Mouse (Mus musculus) cerebellum, adult 2 months (tissue): Measurements from ENCODE around the gene Rras2. TPM values are rescaled to one million over a fixed set of nuclear protein-coding genes. Genes with fewer than 3 reads are reported as not detected.

ENCODE experiments used
- DNase-seq, 2 experiments: peaks; one replicate each; pipeline ENCODE4 v3.0.0; 2021
- H3K27ac ChIP-seq: fragments of 200-500 bp; 2 replicates; pipeline ENCODE4 v1.5.1; 2012; ENCODE audit warnings: low read length, control low read depth, inconsistent platforms; ENCODE audit not compliant: insufficient read depth
- H3K27me3 ChIP-seq: fragments of 200-500 bp; 2 replicates; pipeline ENCODE4 v1.6.1; 2012; ENCODE audit warnings: inconsistent platforms, mild to moderate bottlenecking, low read length, moderate library complexity; ENCODE audit not compliant: control insufficient read depth, insufficient read depth
- H3K4me1 ChIP-seq: fragments of 200-500 bp; 2 replicates; pipeline ENCODE4 v1.6.1; 2011; ENCODE audit warnings: low read length; ENCODE audit not compliant: control insufficient read depth, insufficient read depth
- H3K4me3 ChIP-seq: fragments of 200-500 bp; replicated peaks from 2 replicates; pipeline ENCODE3; 2011; ENCODE audit warnings: mild to moderate bottlenecking, low read depth, low read length, control low read depth; ENCODE audit not compliant: insufficient read depth
- CTCF ChIP-seq: fragments of 200-500 bp; IDR thresholded peaks from 2 replicates; pipeline ENCODE4 v1.5.1; 2011; ENCODE audit warnings: low read depth, mild to moderate bottlenecking, control low read depth, low read length, moderate library complexity, borderline replicate concordance; ENCODE audit not compliant: insufficient read depth
- POLR2A ChIP-seq: fragments of 200-500 bp; IDR thresholded peaks from 2 replicates; pipeline ENCODE4 v1.6.1; 2011; ENCODE audit warnings: low read length, control low read depth, borderline replicate concordance; ENCODE audit not compliant: insufficient read depth
- WGBS: fragments of 180-500 bp; shearing (Covaris S2); methylation state at CpG from one replicate; pipeline ENCODE4 v1.1.7; 2018; 5-methylcytosine and 5-hydroxymethylcytosine counted together
- polyA plus RNA-seq: library from polyadenylated mRNA; depleted of rRNA; stranded (reverse); fragments of >200 nt; gene quantifications from 2 replicates; pipeline ENCODE4 v1.2.3, GENCODE M21; 2012

Gene Rras2
- polyA plus RNA-seq, 1 experiment, result 7.3 TPM

- no peak overlapping the region for H3K4me3 ChIP-seq
- TF ChIP-seq POLR2A, result no peak
- no peak for TF ChIP-seq CTCF
- DNase-seq, result no peak
- no peak overlapping the region for H3K27ac ChIP-seq
- WGBS, result 66% methylated on average over 4 of the region's 4 CpGs
- H3K4me1 ChIP-seq, result no peaks in the 10 kb centered on the region
- no peaks in the 10 kb centered on the region for H3K27me3 ChIP-seq
These were observed 31.6 kb upstream of the Rras2 start for GRCm38 (mm10) chr7:114149135-114149534.

DNA sequence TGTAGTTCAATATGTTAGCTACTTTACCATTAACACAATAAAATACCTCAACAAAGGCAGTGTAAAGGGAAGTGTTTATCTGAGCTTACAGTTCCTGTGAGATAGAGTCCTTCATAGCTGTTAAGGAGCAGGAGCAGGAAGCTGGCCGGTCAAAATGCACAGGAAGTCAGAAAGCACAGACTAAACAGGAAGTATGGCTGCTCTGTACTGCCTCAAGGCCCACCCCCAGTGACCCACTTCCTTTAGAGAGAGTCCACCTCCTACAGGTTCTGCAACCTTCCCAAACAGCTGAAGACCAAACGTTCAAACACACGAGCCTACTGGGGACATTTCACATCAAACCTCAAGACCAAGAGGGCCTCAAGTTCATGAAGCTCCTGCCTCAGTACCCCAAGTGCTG is 28.3 kb upstream of the Rras2 start:
- WGBS, result 84% methylated on average over 3 of the region's 3 CpGs
- Histone ChIP-seq H3K4me3 (no peak overlapping the region), H3K27me3 (no peaks in the 10 kb centered on the region), H3K27ac (no peak overlapping the region), H3K4me1 (no peaks in the 10 kb centered on the region)
- TF ChIP-seq POLR2A, result no peak
- TF ChIP-seq CTCF, result no peak
- DNase-seq, result no peak

DNA sequence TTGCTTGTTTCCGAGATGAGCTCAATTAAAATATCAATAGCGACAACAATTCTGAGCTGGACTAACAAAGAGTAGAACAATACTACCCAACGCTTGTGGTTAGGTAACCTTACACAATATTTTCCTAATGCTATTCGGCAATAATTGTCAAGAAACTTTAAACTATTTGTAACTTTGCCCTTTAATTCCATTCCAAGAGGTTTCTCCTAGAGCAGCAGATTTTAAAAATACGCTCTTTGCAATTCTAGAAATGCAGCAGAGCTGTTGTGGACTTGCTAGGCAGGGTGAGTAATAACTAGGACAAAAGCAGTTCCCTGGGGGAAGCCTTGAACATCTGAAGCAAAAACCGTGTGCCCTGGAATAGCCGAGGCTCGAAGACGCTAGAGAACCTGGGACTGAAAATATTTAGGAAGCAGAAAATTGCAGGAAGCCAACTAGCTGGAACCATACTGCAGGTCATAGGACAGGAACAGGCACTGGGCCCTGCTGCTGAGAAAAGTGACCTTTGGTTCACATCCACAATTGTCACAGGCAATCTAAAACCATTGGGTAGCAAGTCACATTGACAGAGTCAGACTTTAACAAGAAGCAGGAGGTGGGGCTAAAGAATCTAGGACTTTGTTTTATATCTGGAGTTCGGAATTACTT is 24.7 kb upstream of the Rras2 start:
- DNase-seq, result no peak
- Histone ChIP-seq H3K4me3 (no peak overlapping the region), H3K27me3 (no peaks in the 10 kb centered on the region), H3K27ac (no peak overlapping the region), H3K4me1 (no peaks in the 10 kb centered on the region)
- 75% methylated on average over 10 of the region's 10 CpGs for WGBS
- TF ChIP-seq CTCF, result no peak
- TF ChIP-seq POLR2A, result no peak

DNA sequence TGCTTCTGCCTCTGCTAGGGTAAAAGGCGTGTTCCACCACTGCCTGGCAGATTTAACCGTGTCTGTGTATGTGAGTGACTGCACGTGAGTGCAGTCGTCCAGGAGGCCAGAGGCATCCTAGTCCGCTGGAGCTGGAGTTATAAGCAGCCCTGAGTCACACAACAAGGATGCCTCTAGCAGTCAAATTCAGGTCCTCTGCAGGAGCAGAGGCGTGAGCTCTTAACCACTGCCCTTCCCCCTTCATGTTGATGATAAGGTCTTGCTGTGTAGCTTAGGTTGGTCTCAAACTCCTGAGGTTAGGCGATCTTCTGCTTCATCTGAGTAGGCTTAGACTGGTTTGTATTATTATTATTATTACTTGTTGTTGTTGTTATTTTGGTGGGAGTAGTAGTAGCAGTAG is 22.4 kb upstream of the Rras2 start:
- WGBS, result 87% methylated on average over 7 of the region's 7 CpGs
- TF ChIP-seq POLR2A (no peak), CTCF (no peak)

GRCm38 (mm10) chr7:114139400-114139799 is 21.8 kb upstream of the Rras2 start:
- Histone ChIP-seq H3K27me3 (no peaks in the 10 kb centered on the region), H3K4me1 (no peaks in the 10 kb centered on the region), H3K27ac (no peak overlapping the region), H3K4me3 (no peak overlapping the region)
- TF ChIP-seq POLR2A (no peak), CTCF (no peak)
- no peak for DNase-seq
- 95% methylated on average over 3 of the region's 3 CpGs for WGBS

More for the DNA sequence above, 22.4 kb upstream of the Rras2 start:
- H3K27me3 ChIP-seq, result no peaks in the 10 kb centered on the region
- no peak overlapping the region for H3K27ac ChIP-seq
- no peak overlapping the region for H3K4me3 ChIP-seq
- no peak for DNase-seq
- no peaks in the 10 kb centered on the region for H3K4me1 ChIP-seq

DNA sequence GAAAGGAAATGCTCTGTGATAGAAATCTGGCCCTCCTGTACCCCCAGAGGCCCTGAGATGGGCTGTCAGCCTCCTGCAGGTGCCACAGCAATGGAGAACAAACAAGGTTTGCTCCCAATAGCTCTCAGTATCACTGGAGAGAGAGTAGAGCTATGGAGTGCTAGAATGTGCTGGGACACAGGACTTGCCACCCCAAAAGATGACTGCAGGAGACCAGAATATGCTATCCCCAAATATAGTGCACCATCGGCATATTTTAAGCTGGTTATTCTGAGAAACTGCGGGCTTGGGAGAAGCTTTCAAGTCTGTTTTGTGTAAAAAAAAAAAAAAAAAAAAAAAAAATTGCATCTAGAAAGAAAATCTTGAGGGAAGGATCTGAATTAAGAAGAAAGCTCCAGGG is 20.7 kb upstream of the Rras2 start:
- H3K27ac ChIP-seq, result no peak overlapping the region
- WGBS, result 96% methylated on average over 2 of the region's 2 CpGs
- no peak overlapping the region for H3K4me3 ChIP-seq
- no peaks in the 10 kb centered on the region for H3K27me3 ChIP-seq
- TF ChIP-seq POLR2A (no peak), CTCF (no peak)
- DNase-seq, result no peak
- H3K4me1 ChIP-seq, result no peaks in the 10 kb centered on the region

DNA sequence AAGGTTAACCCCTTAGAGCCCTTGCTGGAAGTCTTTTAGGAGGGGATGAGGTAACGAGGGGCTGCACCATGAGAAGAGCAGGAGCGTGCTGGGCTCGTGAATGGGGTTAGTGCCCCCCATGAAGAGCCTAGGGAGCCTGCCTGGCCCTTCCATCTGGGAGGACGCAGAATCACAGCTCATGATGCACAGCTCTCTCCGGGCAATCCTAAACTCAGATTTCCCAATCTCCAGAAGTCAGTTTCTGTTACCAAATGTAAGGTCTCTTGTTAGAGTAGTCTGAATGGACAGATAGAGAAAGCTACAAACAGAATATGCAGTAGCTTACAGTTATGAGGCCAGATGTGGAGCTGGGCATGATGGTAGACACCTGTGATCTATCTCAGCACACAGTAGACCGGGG is 17.6 kb upstream of the Rras2 start:
- TF ChIP-seq POLR2A (no peak), CTCF (no peak)
- Histone ChIP-seq H3K4me3 (no peak overlapping the region), H3K4me1 (peaks cover 4% of the 10 kb centered on the region; the same call in 1 of the 2 replicates), H3K27ac (no peak overlapping the region), H3K27me3 (no peaks in the 10 kb centered on the region)
- DNase-seq, result no peak
- 35% methylated on average over 6 of the region's 6 CpGs for WGBS

DNA sequence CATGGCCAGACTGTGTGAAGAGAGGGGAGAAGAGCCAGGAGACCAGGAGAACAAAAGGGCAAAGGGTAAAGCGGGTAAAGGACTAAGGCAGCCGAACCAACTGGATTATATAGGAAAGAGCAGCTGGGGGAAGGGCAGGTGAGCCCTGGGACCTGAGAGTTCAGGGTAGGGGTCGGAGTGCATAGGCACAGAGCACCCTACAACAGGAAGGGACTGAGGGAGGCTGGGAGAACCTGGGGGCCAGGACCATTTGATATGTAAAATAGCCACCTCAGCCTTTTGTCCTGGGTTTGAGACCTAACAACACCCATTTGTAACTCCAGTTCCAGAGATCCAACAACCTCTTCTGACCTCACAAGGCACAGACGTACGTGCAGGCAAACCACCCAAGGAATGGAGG is 16.4 kb upstream of the Rras2 start:
- WGBS, result 69% methylated on average over 5 of the region's 5 CpGs
- H3K4me3 ChIP-seq, result no peak overlapping the region
- H3K27ac ChIP-seq, result no peak overlapping the region
- H3K4me1 ChIP-seq, result peaks cover 4% of the 10 kb centered on the region; the same call in 1 of the 2 replicates
- TF ChIP-seq CTCF (no peak), POLR2A (no peak)
- H3K27me3 ChIP-seq, result no peaks in the 10 kb centered on the region
- no peak for DNase-seq

GRCm38 (mm10) chr7:114132316-114132715 is 14.7 kb upstream of the Rras2 start:
- no peak for DNase-seq
- 15% methylated on average over 8 of the region's 8 CpGs for WGBS
- Histone ChIP-seq H3K4me3 (no peak overlapping the region), H3K27ac (no peak overlapping the region), H3K4me1 (peaks cover 4% of the 10 kb centered on the region; the same call in 1 of the 2 replicates), H3K27me3 (no peaks in the 10 kb centered on the region)
- no peak for TF ChIP-seq CTCF
- TF ChIP-seq POLR2A, result no peak
